Mouse (Mus musculus) hindbrain, embryonic 11.5 days (tissue): ENCODE data around the gene Sema3g. TPM values are rescaled to one million over a fixed set of nuclear protein-coding genes. Genes with fewer than 3 reads are reported as not detected.
A peak's percentile ranks its signal among the peaks of the same experiment; 100 is the strongest.

ENCODE experiments used
- ATAC-seq: fragments of 200-750 bp; cut with Nextera tagmentation; 2 replicates; pipeline ENCODE4 v1.8.0; 2017; ENCODE audit warnings: mild to moderate bottlenecking, moderate TSS enrichment, moderate library complexity; ENCODE audit not compliant: low FRiP score
- DNase-seq: peaks from one replicate; pipeline ENCODE4 v3.0.0-alpha.2; 2015; ENCODE audit warnings: low spot score
- H3K27ac ChIP-seq: fragments of 300-500 bp; sonication (generic); 2 replicates; pipeline ENCODE4 v1.5.1; 2014; ENCODE audit warnings: mild to moderate bottlenecking, low read depth, low read length
- H3K27me3 ChIP-seq: fragments of 300-500 bp; sonication (generic); 2 replicates; pipeline ENCODE4 v1.6.1; 2014; ENCODE audit warnings: mild to moderate bottlenecking, low read length, moderate library complexity, mixed read lengths; ENCODE audit not compliant: control insufficient read depth, insufficient read depth
- H3K36me3 ChIP-seq: fragments of 300-500 bp; sonication (generic); 2 replicates; pipeline ENCODE4 v1.6.1; 2014; ENCODE audit warnings: mild to moderate bottlenecking, low read length, moderate library complexity, mixed read lengths; ENCODE audit not compliant: control insufficient read depth, insufficient read depth
- H3K4me1 ChIP-seq: fragments of 300-500 bp; sonication (generic); replicated peaks from 2 replicates; pipeline ENCODE4 v1.6.1; 2014; ENCODE audit warnings: low read length, mixed read lengths; ENCODE audit not compliant: control insufficient read depth, insufficient read depth
- H3K4me2 ChIP-seq: fragments of 300-500 bp; sonication (generic); replicated peaks from 2 replicates; pipeline ENCODE4 v1.6.1; 2014; ENCODE audit warnings: mild to moderate bottlenecking, low read depth, low read length
- H3K4me3 ChIP-seq: fragments of 300-500 bp; sonication (generic); 2 replicates; pipeline ENCODE4 v1.5.1; 2014; ENCODE audit warnings: low read depth, low read length
- H3K9ac ChIP-seq: fragments of 300-500 bp; sonication (generic); 2 replicates; pipeline ENCODE4 v1.6.1; 2014; ENCODE audit warnings: low read depth, low read length
- H3K9me3 ChIP-seq: fragments of 300-500 bp; sonication (generic); 2 replicates; pipeline ENCODE4 v1.6.1; 2016; ENCODE audit warnings: low read length; ENCODE audit not compliant: control insufficient read depth
- WGBS: fragments of 180-500 bp; shearing (Covaris S2); extraction: QIAGEN DNeasy Blood & Tissue Kit; methylation state at CpG from one replicate; pipeline ENCODE4 v1.1.7; 2014; 5-methylcytosine and 5-hydroxymethylcytosine counted together
- polyA plus RNA-seq: library from polyadenylated mRNA; unstranded; fragments of >200 nt; fragmentation: Nextera tagmentation; extraction: Ambion mirVana; gene quantifications from 2 replicates; pipeline ENCODE4 v1.2.1, GENCODE M21; 2014

Gene Sema3g
- polyA plus RNA-seq, 1 experiment from 2014 or later, result 0.51 TPM

DNA sequence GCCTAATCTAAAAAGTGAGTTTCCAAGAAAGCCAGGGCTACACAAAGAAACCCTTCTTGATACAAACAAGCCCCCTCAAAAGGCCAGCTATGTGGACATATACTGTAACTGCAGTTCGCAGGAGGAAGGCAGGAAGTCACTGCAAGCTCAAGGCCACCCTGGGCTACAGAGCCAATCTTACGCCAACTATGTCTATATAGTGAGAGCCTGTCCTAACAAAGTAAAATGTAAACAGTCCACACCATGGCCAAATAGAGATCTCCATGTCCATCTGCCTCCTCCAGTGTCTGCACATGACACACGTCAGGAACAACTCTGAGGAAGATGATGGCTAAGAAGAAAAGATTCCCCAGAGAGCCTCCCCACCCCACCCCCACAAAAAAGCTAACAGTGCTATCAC is 17.6 kb upstream of the Sema3g start:
- no peak for ATAC-seq
- Histone ChIP-seq H3K4me1 (peaks cover 5% of the 10 kb centered on the region; the same call in 1 of the 2 replicates), H3K27ac (no peak overlapping the region), H3K4me3 (no peak overlapping the region), H3K4me2 (no peak overlapping the region), H3K36me3 (peaks cover 21% of the 10 kb centered on the region), H3K27me3 (no peaks in the 10 kb centered on the region), H3K9me3 (no peaks in the 10 kb centered on the region), H3K9ac (no peak overlapping the region)
- DNase-seq, result no peak
- 90% methylated on average over 3 of the region's 3 CpGs for WGBS

DNA sequence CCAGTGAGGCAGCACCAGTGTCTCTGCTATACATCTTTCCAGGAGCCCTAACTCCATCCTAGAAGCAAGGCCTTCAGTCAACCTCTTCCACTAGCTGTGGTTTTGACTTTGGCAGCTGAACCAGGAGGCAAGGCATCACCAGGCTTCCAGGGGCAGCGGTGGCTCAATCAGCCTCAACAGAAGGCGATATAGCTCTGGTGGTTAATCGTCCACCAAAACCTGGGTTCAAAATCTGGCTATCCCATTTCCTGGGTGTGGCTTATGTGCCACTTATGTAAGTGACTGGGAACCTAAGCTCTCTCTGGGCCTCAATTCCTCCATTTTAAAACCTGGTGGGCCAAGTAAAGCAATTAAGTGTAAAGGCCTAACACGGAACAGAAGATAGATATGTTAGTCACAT is 12.8 kb upstream of the Sema3g start:
- ATAC-seq (no peak), DNase-seq (no peak)
- H3K27me3 ChIP-seq, result no peaks in the 10 kb centered on the region
- H3K9ac ChIP-seq, result peak overlapping the region; percentile 97
- no peaks in the 10 kb centered on the region for H3K9me3 ChIP-seq
- H3K4me2 ChIP-seq, result peak overlapping the region; percentile 95
- H3K4me1 ChIP-seq, result peaks cover 7% of the 10 kb centered on the region; the same call in 1 of the 2 replicates
- peaks cover 21% of the 10 kb centered on the region for H3K36me3 ChIP-seq
- H3K27ac ChIP-seq, result peak overlapping the region; percentile 86; the same call in 1 of the 2 replicates
- WGBS, result 81% methylated on average over 4 of the region's 4 CpGs
- peak overlapping the region; percentile 89 for H3K4me3 ChIP-seq

DNA sequence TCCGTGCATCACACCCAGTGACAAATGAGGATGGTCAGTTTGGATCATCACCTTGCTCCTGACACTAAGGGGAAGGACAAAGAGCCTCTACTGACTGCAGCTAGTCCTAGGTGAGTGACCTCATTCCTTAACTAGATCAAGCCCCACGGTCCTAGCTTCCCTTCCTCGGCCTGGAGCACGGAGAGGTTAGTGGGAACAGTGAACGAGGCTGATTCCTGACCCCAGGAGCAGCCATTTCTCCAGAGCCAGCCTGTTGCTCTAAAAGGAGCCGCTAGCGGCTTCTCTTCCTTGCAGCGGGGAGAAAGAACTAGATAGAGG is 12.5 kb upstream of the Sema3g start:
- H3K4me2 ChIP-seq, result peak overlapping the region; percentile 95
- peak overlapping the region; percentile 86 for H3K27ac ChIP-seq
- no peaks in the 10 kb centered on the region for H3K9me3 ChIP-seq
- H3K9ac ChIP-seq, result peak overlapping the region; percentile 97
- ATAC-seq (peak; percentile 20; the same call in 1 of the 2 replicates), DNase-seq (no peak)
- peaks cover 7% of the 10 kb centered on the region; the same call in 1 of the 2 replicates for H3K4me1 ChIP-seq
- WGBS, result 40% methylated on average over 8 of the region's 8 CpGs
- peak overlapping the region; percentile 89 for H3K4me3 ChIP-seq
- peaks cover 21% of the 10 kb centered on the region for H3K36me3 ChIP-seq
- H3K27me3 ChIP-seq, result no peaks in the 10 kb centered on the region

DNA sequence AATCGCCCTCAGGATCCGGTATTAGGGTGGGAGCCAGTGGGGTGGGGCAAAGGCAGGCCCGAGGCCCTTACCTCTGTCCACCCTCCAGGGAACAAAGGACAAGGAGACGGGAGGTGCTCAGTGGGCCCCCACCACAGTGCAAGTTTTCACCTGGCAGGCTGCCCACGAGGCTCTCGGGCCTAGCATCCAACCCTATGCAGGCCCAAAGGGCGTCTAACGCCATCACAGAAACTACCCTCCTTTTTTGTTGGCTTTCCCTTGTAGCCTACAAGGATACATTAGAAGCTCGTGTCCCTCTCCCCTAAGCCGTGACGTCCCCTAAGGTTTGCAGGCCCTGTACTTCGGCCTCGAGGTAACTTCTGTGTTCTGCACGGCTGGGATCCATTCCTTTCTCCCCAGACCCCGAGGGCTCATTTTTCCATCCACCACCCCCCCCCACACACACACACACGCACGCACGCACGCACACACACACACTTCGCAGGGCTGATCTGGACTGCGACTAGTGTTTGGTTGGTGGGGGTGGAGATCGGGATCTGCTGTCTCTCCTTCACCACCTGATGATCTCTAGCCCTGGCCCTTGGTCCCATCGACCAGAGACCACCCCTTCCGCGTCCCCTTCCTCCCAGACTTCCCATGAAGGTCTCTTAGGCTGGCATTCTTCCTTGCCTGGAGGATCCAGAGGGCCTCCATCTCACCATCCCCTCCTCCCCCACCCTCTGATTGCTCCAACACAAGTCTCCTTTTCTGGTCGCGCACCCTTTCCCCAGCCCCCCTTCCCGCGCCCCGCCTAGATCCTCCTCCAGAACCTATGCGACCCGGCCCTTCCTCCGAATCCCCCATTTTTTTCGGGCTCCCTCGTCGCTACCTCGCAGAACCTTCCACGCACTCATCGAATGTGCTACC is 11.8 kb upstream of the Sema3g start:
- Histone ChIP-seq H3K4me2 (peak overlapping the region; percentile 95), H3K27ac (peak overlapping the region; percentile 86), H3K27me3 (no peaks in the 10 kb centered on the region), H3K4me1 (peaks cover 7% of the 10 kb centered on the region; the same call in 1 of the 2 replicates), H3K9ac (peak overlapping the region; percentile 97), H3K4me3 (peak overlapping the region; percentile 89), H3K36me3 (peaks cover 19% of the 10 kb centered on the region), H3K9me3 (no peaks in the 10 kb centered on the region)
- ATAC-seq (peak; percentile 78), DNase-seq (peak; percentile 65)
- WGBS, result 4% methylated on average over 32 of the region's 39 CpGs

DNA sequence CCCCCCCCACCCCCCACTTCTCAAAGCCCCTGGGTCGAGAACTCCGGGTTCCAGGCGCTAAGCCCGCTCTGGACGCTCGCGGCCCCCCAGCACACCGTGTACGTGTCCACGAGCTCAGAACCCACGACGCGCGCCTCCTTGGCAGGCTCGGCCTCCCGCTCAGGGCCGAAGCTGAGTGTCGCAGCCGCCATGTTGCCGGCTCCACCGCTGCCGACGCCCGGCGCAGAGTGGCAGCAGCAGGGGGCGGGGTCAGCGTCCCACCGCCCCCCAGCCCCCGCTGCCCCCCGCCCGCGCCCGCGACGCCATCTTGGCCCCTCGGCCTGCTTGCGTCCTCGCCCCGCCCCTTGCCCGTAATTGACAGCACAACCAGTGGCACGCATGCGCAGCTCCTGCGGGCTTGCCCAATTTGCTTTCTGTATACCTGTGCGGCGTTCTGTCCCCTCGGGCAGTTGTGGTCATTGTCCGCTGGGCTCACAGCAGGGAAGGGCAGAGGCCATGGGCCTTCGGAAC is 11.1 kb upstream of the Sema3g start:
- Histone ChIP-seq H3K4me2 (peak overlapping the region; percentile 95), H3K9ac (peak overlapping the region; percentile 97), H3K4me1 (peaks cover 7% of the 10 kb centered on the region; the same call in 1 of the 2 replicates), H3K4me3 (peak overlapping the region; percentile 89), H3K27ac (peak overlapping the region; percentile 86), H3K36me3 (peaks cover 16% of the 10 kb centered on the region), H3K9me3 (no peaks in the 10 kb centered on the region), H3K27me3 (no peaks in the 10 kb centered on the region)
- ATAC-seq (peak; percentile 82), DNase-seq (peak; percentile 96)
- WGBS, result 1% methylated on average over 40 of the region's 48 CpGs

DNA sequence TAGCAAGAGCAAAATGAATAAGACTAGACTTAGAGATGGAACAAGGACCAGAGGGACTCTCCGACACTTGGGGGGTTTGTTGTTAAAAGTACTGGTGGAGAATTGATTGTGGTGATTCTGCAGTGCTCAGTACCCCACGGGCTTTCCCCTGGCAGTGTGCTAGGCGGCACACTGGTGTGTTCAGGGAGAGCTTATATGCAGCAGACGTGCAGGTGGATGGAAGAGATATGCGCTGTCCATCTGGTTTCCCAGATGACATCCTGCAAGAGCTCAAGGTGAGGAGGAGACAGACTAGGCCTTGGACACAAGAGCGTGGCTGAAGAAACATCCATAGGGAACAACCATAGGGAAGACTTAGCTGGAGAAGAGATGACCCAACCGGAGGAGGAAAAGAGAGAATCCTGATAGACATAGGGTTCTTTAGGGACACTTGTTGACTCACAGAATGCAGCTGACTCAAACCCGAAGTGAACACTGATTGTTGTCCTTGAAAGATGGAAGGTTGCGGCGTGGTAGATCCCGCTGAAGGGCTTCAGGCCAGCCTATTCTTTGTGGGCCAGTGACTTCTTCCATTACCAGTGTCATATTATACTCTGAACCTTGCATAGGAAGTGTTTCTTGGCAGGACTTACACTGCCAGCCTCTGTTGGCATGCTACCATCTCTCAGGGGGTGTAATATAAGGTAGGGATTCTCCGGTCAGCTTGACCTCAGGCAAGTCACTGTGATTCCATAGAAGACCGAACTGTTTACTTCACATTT is 10.4 kb upstream of the Sema3g start:
- ATAC-seq, result peak; percentile 41; the same call in 1 of the 2 replicates
- Histone ChIP-seq H3K27ac (no peak overlapping the region), H3K27me3 (no peaks in the 10 kb centered on the region)

DNA sequence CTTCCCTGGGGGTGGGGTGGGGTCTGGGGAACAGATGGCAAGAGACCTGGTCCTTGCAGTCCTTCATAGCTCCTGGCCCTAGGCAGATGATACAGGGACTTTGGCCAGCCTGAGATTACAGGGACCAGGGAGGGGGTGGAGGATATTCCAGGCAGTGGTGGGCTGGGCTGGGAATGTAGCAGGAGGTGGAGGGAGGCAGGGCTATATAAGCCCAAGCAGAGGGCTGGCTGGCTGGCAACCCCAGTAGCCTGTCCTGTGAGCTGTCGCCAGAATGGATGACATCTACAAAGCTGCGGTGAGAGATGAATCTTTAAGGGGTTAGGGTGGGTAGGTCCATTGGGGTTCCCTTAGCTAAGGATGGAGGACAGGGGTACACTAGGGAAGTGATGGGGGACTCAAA is 9.6 kb upstream of the Sema3g start, which contains the start of gene Tnnc1:
Gene Tnnc1, plus strand, starts transcription at position 229 of the 400 bp plus-strand sequence.
- Histone ChIP-seq H3K27ac (no peak within 1 kb of the TSS), H3K27me3 (no peaks in the 10 kb centered on the region), H3K36me3 (peaks cover 2% of the 10 kb centered on the region; the same call in 1 of the 2 replicates), H3K4me3 (peak within 1 kb of the TSS; percentile 89; the same call in 1 of the 2 replicates), H3K9ac (peak within 1 kb of the TSS; percentile 97; the same call in 1 of the 2 replicates), H3K4me2 (peak within 1 kb of the TSS; percentile 95), H3K4me1 (peaks cover 7% of the 10 kb centered on the region; the same call in 1 of the 2 replicates), H3K9me3 (no peaks in the 10 kb centered on the region)
- 87% methylated on average over 2 of the region's 2 CpGs for WGBS
- ATAC-seq (no peak), DNase-seq (no peak)

More for the DNA sequence above, 10.4 kb upstream of the Sema3g start:
- H3K9ac ChIP-seq, result peak overlapping the region; percentile 97; the same call in 1 of the 2 replicates
- peak overlapping the region; percentile 95 for H3K4me2 ChIP-seq
- H3K9me3 ChIP-seq, result no peaks in the 10 kb centered on the region
- 86% methylated on average over 13 of the region's 13 CpGs for WGBS
- peaks cover 7% of the 10 kb centered on the region; the same call in 1 of the 2 replicates for H3K4me1 ChIP-seq
- peak overlapping the region; percentile 89 for H3K4me3 ChIP-seq
- H3K36me3 ChIP-seq, result peaks cover 9% of the 10 kb centered on the region
- DNase-seq, result no peak

DNA sequence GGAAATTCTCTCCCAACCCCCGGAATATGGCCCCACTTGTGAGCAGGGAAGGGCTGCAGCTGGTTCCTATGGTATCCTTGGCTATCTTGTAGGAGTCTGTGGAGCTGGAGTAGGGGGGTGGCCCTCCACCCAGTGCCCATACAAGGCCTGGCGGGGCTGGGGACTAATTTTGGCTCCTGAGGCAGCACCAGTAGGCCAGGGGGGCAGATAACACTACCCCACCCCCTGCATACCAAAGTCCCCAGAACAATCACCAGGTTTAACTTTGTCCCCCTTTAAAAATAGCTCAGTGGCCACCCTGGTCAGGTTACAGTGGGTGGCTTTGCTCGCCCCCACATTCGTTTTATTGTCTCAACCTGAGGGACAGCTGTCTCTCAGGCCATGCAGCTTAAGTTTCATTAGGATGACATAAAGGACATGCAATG is 8.5 kb upstream of the Sema3g start:
- no peak for ATAC-seq
- Histone ChIP-seq H3K27me3 (no peaks in the 10 kb centered on the region), H3K9me3 (no peaks in the 10 kb centered on the region), H3K4me2 (no peak overlapping the region), H3K27ac (no peak overlapping the region), H3K36me3 (no peaks in the 10 kb centered on the region), H3K9ac (no peak overlapping the region), H3K4me1 (peaks cover 7% of the 10 kb centered on the region; the same call in 1 of the 2 replicates), H3K4me3 (no peak overlapping the region)
- no peak for DNase-seq
- 77% methylated on average over 4 of the region's 4 CpGs for WGBS
